Mouse (Mus musculus): ENCODE measurements around the gene Bdkrb1. TPM values are rescaled to one million over a fixed set of nuclear protein-coding genes. Genes with fewer than 3 reads are reported as not detected.

Gene Bdkrb1
- polyA plus RNA-seq (2014; fragmentation: Nextera tagmentation; extraction: Ambion mirVana): not detected in 2 replicates

DNA sequence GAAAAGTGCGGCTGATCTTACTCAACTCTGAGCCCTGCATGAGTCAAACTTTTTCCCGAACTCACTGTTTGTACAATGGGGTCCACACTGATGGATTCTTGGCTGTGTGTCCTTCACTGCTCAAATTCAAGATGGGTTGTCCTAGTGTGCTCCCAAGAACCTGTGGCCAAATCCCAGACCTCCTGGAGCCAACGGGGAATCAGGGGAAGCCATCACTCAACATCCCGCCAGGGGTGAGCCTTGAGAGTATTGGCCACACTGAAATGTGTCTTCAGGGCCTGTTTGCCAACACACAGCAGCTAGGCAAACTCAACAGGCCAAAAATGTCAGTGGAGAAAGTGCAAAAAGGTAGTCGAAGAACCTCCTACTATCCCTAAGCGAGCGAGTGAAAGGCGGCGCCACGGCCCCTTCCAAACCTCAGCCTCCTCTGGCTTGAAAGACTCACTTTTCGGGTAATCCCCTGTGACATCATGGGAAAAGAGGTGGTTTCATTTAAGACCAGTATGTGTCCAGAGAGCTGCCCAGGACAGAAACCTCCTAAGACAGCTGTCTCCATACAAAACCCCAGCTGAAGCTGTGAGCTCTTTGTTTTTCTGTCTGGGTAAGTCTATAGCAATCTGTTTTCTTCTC is at the start of gene Bdkrb1:
Gene Bdkrb1 (plus strand): TSS at position 505 of the 630 bp plus-strand sequence.
- Histone ChIP-seq H3K9me3 (replicated peaks; ENCODE audit: control insufficient read depth, low read length) (no peaks in the 10 kb centered on the region), H3K27ac (ENCODE audit: low read depth, low read length) (no peak within 1 kb of the TSS), H3K4me2 (no peak within 1 kb of the TSS), H3K4me3 (ENCODE audit: low read depth, low read length) (no peak within 1 kb of the TSS), H3K36me3 (ENCODE audit: control insufficient read depth, insufficient read depth, low read length) (no peaks in the 10 kb centered on the region), H3K27me3 (ENCODE audit: control insufficient read depth, insufficient read depth, low read length) (no peaks in the 10 kb centered on the region), H3K4me1 (ENCODE audit: control insufficient read depth, insufficient read depth, low read length) (no peaks in the 10 kb centered on the region), H3K9ac (ENCODE audit: low read depth, low read length) (no peak within 1 kb of the TSS)
- ATAC-seq (replicated peaks; ENCODE audit: insufficient number of reproducible peaks, low FRiP score, low TSS enrichment): no peak
- 83% methylated on average over 11 of the region's 11 CpGs for WGBS (ENCODE audit: insufficient replicate concordance)

DNA sequence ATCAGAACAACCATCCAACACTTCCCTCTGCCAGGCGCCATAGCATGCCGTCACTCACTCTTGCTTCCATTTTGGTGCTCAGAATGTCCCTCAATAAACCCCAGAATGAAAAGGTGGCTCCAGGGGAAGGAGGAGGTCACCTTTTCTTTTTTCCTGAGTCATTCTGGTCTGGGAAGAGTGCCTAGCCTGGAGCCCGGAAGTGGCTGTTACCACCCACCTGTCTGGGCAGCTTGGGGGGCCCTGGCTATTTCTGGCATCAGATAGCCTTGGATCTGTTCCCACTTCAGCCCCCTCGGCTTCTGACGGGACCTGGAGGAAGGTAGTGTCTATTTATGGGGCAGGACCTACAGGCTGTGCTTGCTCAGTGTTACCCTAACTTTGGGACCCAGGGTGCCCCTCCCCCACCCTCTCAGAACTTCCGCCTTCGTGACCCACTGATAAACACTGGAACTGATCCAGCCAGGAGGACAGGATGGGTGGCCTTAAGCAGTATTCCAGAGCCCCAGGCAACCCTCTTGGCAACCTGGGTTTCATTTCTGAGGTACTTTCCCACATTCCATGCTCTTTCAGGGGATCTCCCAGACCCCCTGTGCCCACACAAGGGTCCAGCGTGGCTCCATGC is 48.6 kb upstream of the Bdkrb1 start:
- H3K4me1 ChIP-seq (ENCODE audit: control insufficient read depth, insufficient read depth, low read length): peaks cover 42% of the 10 kb centered on the region
- H3K9me3 ChIP-seq (replicated peaks; ENCODE audit: control insufficient read depth, low read length): no peaks in the 10 kb centered on the region
- H3K27me3 ChIP-seq (ENCODE audit: control insufficient read depth, insufficient read depth, low read length): no peaks in the 10 kb centered on the region; the same call in 1 of the 2 replicates
- no peak for ATAC-seq (replicated peaks; ENCODE audit: insufficient number of reproducible peaks, low FRiP score, low TSS enrichment)
- no peaks in the 10 kb centered on the region for H3K36me3 ChIP-seq (ENCODE audit: control insufficient read depth, insufficient read depth, low read length)
- H3K27ac ChIP-seq (ENCODE audit: low read depth, low read length): peak overlapping the region; percentile 83; the same call in 1 of the 2 replicates
- WGBS (ENCODE audit: insufficient replicate concordance): 52% methylated on average over 8 of the region's 8 CpGs
- H3K4me2 ChIP-seq: no peak overlapping the region
- no peak overlapping the region for H3K9ac ChIP-seq (ENCODE audit: low read depth, low read length)
- no peak overlapping the region for H3K4me3 ChIP-seq (ENCODE audit: low read depth, low read length)

DNA sequence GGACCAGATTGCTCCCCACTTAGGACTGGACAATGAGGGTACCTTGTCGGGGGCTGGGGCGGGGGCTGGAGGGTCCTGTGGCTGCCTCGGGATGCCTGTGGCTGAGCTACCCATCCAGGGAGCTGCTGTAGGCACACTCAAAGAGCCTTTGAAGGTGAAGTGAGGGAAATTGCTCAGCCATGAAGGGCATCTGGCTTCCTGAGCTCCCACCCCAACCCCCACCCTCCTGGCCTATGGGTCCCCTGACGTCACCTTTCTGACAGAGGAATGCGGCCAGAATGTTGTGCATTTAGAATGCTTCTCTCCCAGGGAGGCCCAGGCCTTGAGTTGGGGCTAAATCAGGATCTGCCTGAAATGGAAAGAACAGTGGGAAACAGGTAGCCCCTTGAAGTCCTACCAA is 47.7 kb upstream of the Bdkrb1 start:
- peaks cover 42% of the 10 kb centered on the region for H3K4me1 ChIP-seq (ENCODE audit: control insufficient read depth, insufficient read depth, low read length)
- H3K9me3 ChIP-seq (replicated peaks; ENCODE audit: control insufficient read depth, low read length): no peaks in the 10 kb centered on the region
- H3K27ac ChIP-seq (ENCODE audit: low read depth, low read length): peak overlapping the region; percentile 83
- no peaks in the 10 kb centered on the region; the same call in 1 of the 2 replicates for H3K27me3 ChIP-seq (ENCODE audit: control insufficient read depth, insufficient read depth, low read length)
- H3K4me3 ChIP-seq (ENCODE audit: low read depth, low read length): no peak overlapping the region
- 44% methylated on average over 5 of the region's 5 CpGs for WGBS (ENCODE audit: insufficient replicate concordance)
- ATAC-seq (replicated peaks; ENCODE audit: insufficient number of reproducible peaks, low FRiP score, low TSS enrichment): peak; percentile 45; the same call in 1 of the 2 replicates
- H3K9ac ChIP-seq (ENCODE audit: low read depth, low read length): no peak overlapping the region
- no peak overlapping the region; the same call in 1 of the 2 replicates for H3K4me2 ChIP-seq
- H3K36me3 ChIP-seq (ENCODE audit: control insufficient read depth, insufficient read depth, low read length): no peaks in the 10 kb centered on the region

DNA sequence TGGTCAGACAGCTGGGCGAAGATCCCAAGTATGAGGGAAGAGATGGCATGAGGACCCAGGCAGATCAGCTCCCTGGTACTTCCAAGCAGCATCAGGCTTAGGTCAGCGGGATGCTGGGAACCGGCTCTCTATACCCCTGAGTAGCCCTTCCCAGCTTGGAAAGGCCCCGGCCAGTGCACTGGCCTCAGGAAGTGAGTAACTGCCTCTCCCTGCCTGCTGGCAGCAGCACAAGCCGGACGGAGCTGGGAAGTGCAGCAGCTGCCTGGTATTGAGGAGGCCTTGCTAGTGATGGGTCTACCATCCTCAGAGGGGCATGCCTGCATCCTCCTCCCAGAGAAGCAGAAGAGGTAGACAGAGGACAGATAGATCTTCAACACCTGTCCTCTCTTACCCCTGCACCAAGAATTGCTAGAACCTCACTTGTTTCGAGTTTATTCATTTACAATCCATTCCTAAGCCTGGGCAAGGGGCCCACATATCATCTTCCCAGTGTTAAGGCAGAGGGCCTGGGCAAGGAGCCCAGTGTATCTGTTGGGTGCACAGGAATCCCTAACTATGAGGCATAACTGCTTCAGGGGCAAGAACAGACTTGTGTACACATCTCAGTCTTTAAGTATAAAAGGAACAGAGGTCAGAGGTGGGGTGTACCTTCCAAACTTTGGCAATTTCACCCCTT is 45.5 kb upstream of the Bdkrb1 start:
- Histone ChIP-seq H3K27ac (ENCODE audit: low read depth, low read length) (no peak overlapping the region), H3K9ac (ENCODE audit: low read depth, low read length) (no peak overlapping the region), H3K27me3 (ENCODE audit: control insufficient read depth, insufficient read depth, low read length) (peaks cover 11% of the 10 kb centered on the region), H3K4me3 (ENCODE audit: low read depth, low read length) (no peak overlapping the region), H3K36me3 (ENCODE audit: control insufficient read depth, insufficient read depth, low read length) (no peaks in the 10 kb centered on the region), H3K4me2 (no peak overlapping the region), H3K9me3 (replicated peaks; ENCODE audit: control insufficient read depth, low read length) (no peaks in the 10 kb centered on the region), H3K4me1 (ENCODE audit: control insufficient read depth, insufficient read depth, low read length) (peaks cover 48% of the 10 kb centered on the region)
- 52% methylated on average over 7 of the region's 7 CpGs for WGBS (ENCODE audit: insufficient replicate concordance)
- no peak; the same call in 1 of the 2 replicates for ATAC-seq (replicated peaks; ENCODE audit: insufficient number of reproducible peaks, low FRiP score, low TSS enrichment)

DNA sequence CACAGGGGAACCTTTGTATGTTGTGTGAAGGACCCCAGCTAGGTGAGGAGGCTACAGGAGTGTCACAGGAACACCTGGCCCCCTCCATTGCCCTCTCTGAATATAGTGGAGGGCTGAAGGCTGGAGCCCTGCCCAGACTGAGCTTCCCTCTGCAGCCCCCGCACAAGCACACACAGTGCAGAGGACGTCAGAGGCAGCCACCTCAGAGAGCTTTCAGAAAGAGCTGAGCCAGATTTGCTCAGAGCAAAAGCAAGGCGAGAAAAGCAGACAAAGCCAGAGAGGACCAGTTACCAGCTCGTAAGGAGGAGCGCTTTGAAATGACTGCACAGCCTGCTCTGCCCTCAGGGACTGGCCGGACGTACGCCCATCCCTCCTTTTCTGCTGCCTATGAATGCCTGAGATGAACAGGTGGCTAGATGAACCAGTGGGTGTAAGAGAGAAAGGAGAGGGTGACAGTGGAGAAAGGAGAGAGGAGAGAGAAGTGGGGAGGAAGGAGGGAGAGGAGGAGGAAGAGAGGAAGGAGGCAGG is 41.8 kb upstream of the Bdkrb1 start:
- H3K4me1 ChIP-seq (ENCODE audit: control insufficient read depth, insufficient read depth, low read length): peaks cover 34% of the 10 kb centered on the region
- H3K9me3 ChIP-seq (replicated peaks; ENCODE audit: control insufficient read depth, low read length): no peaks in the 10 kb centered on the region
- H3K27me3 ChIP-seq (ENCODE audit: control insufficient read depth, insufficient read depth, low read length): peaks cover 27% of the 10 kb centered on the region
- 0 out of 2 replicates have a peak overlapping the region, but pooled peaks have one; percentile 23 for H3K9ac ChIP-seq (ENCODE audit: low read depth, low read length)
- H3K27ac ChIP-seq (ENCODE audit: low read depth, low read length): no peak overlapping the region
- no peaks in the 10 kb centered on the region for H3K36me3 ChIP-seq (ENCODE audit: control insufficient read depth, insufficient read depth, low read length)
- H3K4me3 ChIP-seq (ENCODE audit: low read depth, low read length): no peak overlapping the region
- no peak overlapping the region for H3K4me2 ChIP-seq
- WGBS (ENCODE audit: insufficient replicate concordance): 42% methylated on average over 8 of the region's 8 CpGs
- no peak for ATAC-seq (replicated peaks; ENCODE audit: insufficient number of reproducible peaks, low FRiP score, low TSS enrichment)

DNA sequence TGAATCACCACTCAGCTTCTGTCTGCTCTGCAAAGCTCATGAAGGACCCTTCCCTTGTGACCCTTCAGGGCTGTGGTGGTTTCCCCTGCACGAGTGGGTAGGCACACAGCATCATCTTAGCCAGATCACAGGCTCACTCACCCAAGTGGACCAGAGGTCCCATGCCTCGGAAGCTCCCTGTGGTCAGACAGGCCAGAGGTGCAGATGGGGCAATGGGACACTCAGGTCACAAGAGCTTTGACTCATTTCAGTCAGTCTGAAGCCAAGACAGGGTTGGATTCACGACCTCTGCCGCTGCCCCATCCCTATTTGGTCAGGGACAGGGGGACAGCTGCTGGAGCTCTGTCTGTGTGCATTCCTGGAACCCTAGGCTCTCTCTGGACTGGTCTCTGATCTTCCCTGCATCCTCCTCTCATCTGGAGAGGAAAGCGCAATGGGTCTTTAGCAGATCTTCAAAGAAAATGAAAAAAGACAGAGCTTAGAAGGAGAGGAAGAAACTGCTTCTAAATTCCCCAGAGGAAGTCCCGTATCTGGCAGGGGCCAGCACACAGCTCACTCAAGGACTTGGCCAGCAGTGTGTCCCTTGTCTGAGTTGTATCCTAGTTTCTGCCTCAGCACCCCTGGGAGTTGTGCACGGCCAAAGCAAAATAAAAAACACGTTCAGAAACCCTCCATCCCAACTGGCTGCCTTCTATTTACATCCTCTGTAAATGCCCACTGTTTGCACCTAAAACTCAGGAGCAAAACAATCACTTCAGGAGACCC is 40.6 kb upstream of the Bdkrb1 start:
- 25% methylated on average over 8 of the region's 8 CpGs for WGBS (ENCODE audit: insufficient replicate concordance)
- Histone ChIP-seq H3K36me3 (ENCODE audit: control insufficient read depth, insufficient read depth, low read length) (no peaks in the 10 kb centered on the region), H3K4me3 (ENCODE audit: low read depth, low read length) (peak overlapping the region; percentile 39; the same call in 1 of the 2 replicates), H3K27me3 (ENCODE audit: control insufficient read depth, insufficient read depth, low read length) (peaks cover 27% of the 10 kb centered on the region), H3K9me3 (replicated peaks; ENCODE audit: control insufficient read depth, low read length) (peaks cover 3% of the 10 kb centered on the region; the same call in 1 of the 2 replicates), H3K9ac (ENCODE audit: low read depth, low read length) (peak overlapping the region; percentile 36), H3K4me1 (ENCODE audit: control insufficient read depth, insufficient read depth, low read length) (peaks cover 22% of the 10 kb centered on the region), H3K27ac (ENCODE audit: low read depth, low read length) (no peak overlapping the region), H3K4me2 (peak overlapping the region; percentile 67)
- no peak for ATAC-seq (replicated peaks; ENCODE audit: insufficient number of reproducible peaks, low FRiP score, low TSS enrichment)

- WGBS (ENCODE audit: insufficient replicate concordance): 6% methylated on average over 25 of the region's 25 CpGs
Measured at GRCm38 (mm10) chr12:105562936-105563680, 39.8 kb upstream of the Bdkrb1 start, which contains the start of gene Bdkrb2. Bdkrb2 (plus strand) TSS chr12:105563226.

More at GRCm38 (mm10) chr12:105562936-105563680, 39.8 kb upstream of the Bdkrb1 start, which contains the start of gene Bdkrb2:
- peaks cover 27% of the 10 kb centered on the region for H3K27me3 ChIP-seq (ENCODE audit: control insufficient read depth, insufficient read depth, low read length)
- no peaks in the 10 kb centered on the region for H3K36me3 ChIP-seq (ENCODE audit: control insufficient read depth, insufficient read depth, low read length)
- H3K4me3 ChIP-seq (ENCODE audit: low read depth, low read length): peak within 1 kb of the TSS; percentile 39
- H3K27ac ChIP-seq (ENCODE audit: low read depth, low read length): no peak within 1 kb of the TSS
- peaks cover 4% of the 10 kb centered on the region; the same call in 1 of the 2 replicates for H3K9me3 ChIP-seq (replicated peaks; ENCODE audit: control insufficient read depth, low read length)
- no peak; the same call in 1 of the 2 replicates for ATAC-seq (replicated peaks; ENCODE audit: insufficient number of reproducible peaks, low FRiP score, low TSS enrichment)
- peak within 1 kb of the TSS; percentile 67 for H3K4me2 ChIP-seq
- peak within 1 kb of the TSS; percentile 39 for H3K9ac ChIP-seq (ENCODE audit: low read depth, low read length)
- H3K4me1 ChIP-seq (ENCODE audit: control insufficient read depth, insufficient read depth, low read length): peaks cover 18% of the 10 kb centered on the region; the same call in 1 of the 2 replicates

Data from heart, embryonic 11.5 days (tissue).